Mouse (Mus musculus): ENCODE results near the gene Il6ra. TPM values are rescaled to one million over a fixed set of nuclear protein-coding genes. Genes with fewer than 3 reads are reported as not detected.

Il6ra gene
- polyA plus RNA-seq, 1 experiment from 2014 or later, result 7.1 TPM

DNA sequence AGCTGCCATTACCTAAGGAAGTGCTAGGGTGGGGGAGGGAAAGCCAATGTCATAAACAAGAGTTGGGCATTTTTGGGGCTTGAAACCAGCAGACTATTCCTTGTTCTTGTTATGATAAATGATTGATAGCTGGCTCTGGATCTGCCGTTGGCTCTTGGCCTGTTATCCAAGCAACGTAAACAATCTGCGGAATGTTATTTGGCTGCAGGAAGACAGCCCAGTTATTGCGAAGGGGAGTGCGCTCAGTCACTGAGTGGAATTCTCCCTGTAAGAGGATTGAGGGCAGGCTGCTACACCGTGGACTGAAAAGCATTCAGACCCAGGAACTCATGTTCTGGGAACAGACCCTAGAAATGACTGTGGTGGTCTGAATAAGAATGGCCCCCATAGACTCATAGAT lies 40.3 kb downstream of the Il6ra start:
- 0 out of 2 replicates have a peak, but pooled peaks cover 2% of the 10 kb centered on the region for H3K9me3 ChIP-seq (replicated peaks; ENCODE audit: control insufficient read depth, low read length)
- ATAC-seq (ENCODE audit: low read depth), result no peak
- peaks cover 33% of the 10 kb centered on the region for H3K4me1 ChIP-seq (ENCODE audit: control insufficient read depth, low read depth, low read length)
- peak overlapping the region; percentile 92 for H3K27ac ChIP-seq (ENCODE audit: low read length)
- H3K9ac ChIP-seq (ENCODE audit: low read depth, low read length), result no peak overlapping the region
- WGBS (ENCODE audit: insufficient replicate concordance), result 83% methylated on average over 6 of the region's 6 CpGs
- H3K4me2 ChIP-seq (ENCODE audit: low read depth, low read length), result peak overlapping the region; percentile 4; the same call in 1 of the 2 replicates
- peaks cover 8% of the 10 kb centered on the region for H3K36me3 ChIP-seq (ENCODE audit: control insufficient read depth, insufficient read depth)
- no peaks in the 10 kb centered on the region for H3K27me3 ChIP-seq (ENCODE audit: control insufficient read depth, insufficient read depth, low read depth, low read length)
- H3K4me3 ChIP-seq (ENCODE audit: low read depth, low read length), result peak overlapping the region; percentile 14

DNA sequence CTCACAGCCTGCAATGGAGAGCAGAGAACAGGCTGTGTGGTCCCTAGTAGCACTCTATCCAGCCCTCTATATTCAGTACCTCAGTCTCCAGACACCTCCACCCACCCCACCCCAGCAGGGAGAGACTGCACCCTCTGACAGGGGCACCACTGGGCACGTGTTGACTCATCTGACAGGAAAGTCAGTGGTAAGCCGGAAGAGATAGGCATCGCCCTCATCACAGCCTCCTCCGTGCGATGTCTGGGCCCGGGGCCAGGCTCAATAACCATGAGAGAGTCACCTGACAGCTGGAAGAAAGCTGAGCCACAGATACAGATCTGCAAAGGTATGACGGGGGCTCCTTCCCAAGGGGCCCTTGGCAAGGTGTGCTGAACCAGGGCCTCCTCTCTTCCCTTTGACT lies 40.8 kb downstream of the Il6ra start:
- H3K4me1 ChIP-seq (ENCODE audit: control insufficient read depth, low read depth, low read length), result peaks cover 33% of the 10 kb centered on the region
- peak overlapping the region; percentile 14 for H3K4me3 ChIP-seq (ENCODE audit: low read depth, low read length)
- H3K36me3 ChIP-seq (ENCODE audit: control insufficient read depth, insufficient read depth), result peaks cover 6% of the 10 kb centered on the region; the same call in 1 of the 2 replicates
- H3K9me3 ChIP-seq (replicated peaks; ENCODE audit: control insufficient read depth, low read length), result 0 out of 2 replicates have a peak, but pooled peaks cover 2% of the 10 kb centered on the region
- H3K9ac ChIP-seq (ENCODE audit: low read depth, low read length), result no peak overlapping the region
- ATAC-seq (ENCODE audit: low read depth), result peak; percentile 76
- WGBS (ENCODE audit: insufficient replicate concordance), result 24% methylated on average over 7 of the region's 7 CpGs
- no peaks in the 10 kb centered on the region for H3K27me3 ChIP-seq (ENCODE audit: control insufficient read depth, insufficient read depth, low read depth, low read length)
- peak overlapping the region; percentile 4; the same call in 1 of the 2 replicates for H3K4me2 ChIP-seq (ENCODE audit: low read depth, low read length)
- peak overlapping the region; percentile 92 for H3K27ac ChIP-seq (ENCODE audit: low read length)

- Histone ChIP-seq H3K4me3 (ENCODE audit: low read depth, low read length) (no peak overlapping the region), H3K36me3 (ENCODE audit: control insufficient read depth, insufficient read depth) (peaks cover 6% of the 10 kb centered on the region; the same call in 1 of the 2 replicates), H3K4me2 (ENCODE audit: low read depth, low read length) (peak overlapping the region; percentile 51), H3K27ac (ENCODE audit: low read length) (peak overlapping the region; percentile 92), H3K4me1 (ENCODE audit: control insufficient read depth, low read depth, low read length) (peaks cover 33% of the 10 kb centered on the region), H3K9ac (ENCODE audit: low read depth, low read length) (peak overlapping the region; percentile 62), H3K9me3 (replicated peaks; ENCODE audit: control insufficient read depth, low read length) (0 out of 2 replicates have a peak, but pooled peaks cover 2% of the 10 kb centered on the region), H3K27me3 (ENCODE audit: control insufficient read depth, insufficient read depth, low read depth, low read length) (no peaks in the 10 kb centered on the region)
- peak; percentile 89 for ATAC-seq (ENCODE audit: low read depth)
- WGBS (ENCODE audit: insufficient replicate concordance), result 36% methylated on average over 8 of the region's 8 CpGs
Observed at GRCm38 (mm10) chr3:89871339-89871914, 41.6 kb downstream of the Il6ra start.

GRCm38 (mm10) chr3:89870472-89871271 lies 42.3 kb downstream of the Il6ra start:
- ATAC-seq (ENCODE audit: low read depth), result peak; percentile 53
- Histone ChIP-seq H3K4me2 (ENCODE audit: low read depth, low read length) (peak overlapping the region; percentile 51), H3K9ac (ENCODE audit: low read depth, low read length) (peak overlapping the region; percentile 62), H3K4me3 (ENCODE audit: low read depth, low read length) (no peak overlapping the region), H3K9me3 (replicated peaks; ENCODE audit: control insufficient read depth, low read length) (0 out of 2 replicates have a peak, but pooled peaks cover 2% of the 10 kb centered on the region), H3K27me3 (ENCODE audit: control insufficient read depth, insufficient read depth, low read depth, low read length) (no peaks in the 10 kb centered on the region), H3K4me1 (ENCODE audit: control insufficient read depth, low read depth, low read length) (peaks cover 33% of the 10 kb centered on the region), H3K36me3 (ENCODE audit: control insufficient read depth, insufficient read depth) (peaks cover 6% of the 10 kb centered on the region; the same call in 1 of the 2 replicates), H3K27ac (ENCODE audit: low read length) (peak overlapping the region; percentile 92)
- 60% methylated on average over 22 of the region's 22 CpGs for WGBS (ENCODE audit: insufficient replicate concordance)

GRCm38 (mm10) chr3:89869556-89869955 lies 43.4 kb downstream of the Il6ra start:
- H3K4me1 ChIP-seq (ENCODE audit: control insufficient read depth, low read depth, low read length), result peaks cover 33% of the 10 kb centered on the region
- H3K27ac ChIP-seq (ENCODE audit: low read length), result peak overlapping the region; percentile 31; the same call in 1 of the 2 replicates
- H3K36me3 ChIP-seq (ENCODE audit: control insufficient read depth, insufficient read depth), result peaks cover 6% of the 10 kb centered on the region; the same call in 1 of the 2 replicates
- ATAC-seq (ENCODE audit: low read depth), result no peak
- H3K9ac ChIP-seq (ENCODE audit: low read depth, low read length), result no peak overlapping the region
- 44% methylated on average over 9 of the region's 9 CpGs for WGBS (ENCODE audit: insufficient replicate concordance)
- 0 out of 2 replicates have a peak, but pooled peaks cover 2% of the 10 kb centered on the region for H3K9me3 ChIP-seq (replicated peaks; ENCODE audit: control insufficient read depth, low read length)
- H3K4me2 ChIP-seq (ENCODE audit: low read depth, low read length), result no peak overlapping the region
- no peak overlapping the region for H3K4me3 ChIP-seq (ENCODE audit: low read depth, low read length)
- H3K27me3 ChIP-seq (ENCODE audit: control insufficient read depth, insufficient read depth, low read depth, low read length), result no peaks in the 10 kb centered on the region

DNA sequence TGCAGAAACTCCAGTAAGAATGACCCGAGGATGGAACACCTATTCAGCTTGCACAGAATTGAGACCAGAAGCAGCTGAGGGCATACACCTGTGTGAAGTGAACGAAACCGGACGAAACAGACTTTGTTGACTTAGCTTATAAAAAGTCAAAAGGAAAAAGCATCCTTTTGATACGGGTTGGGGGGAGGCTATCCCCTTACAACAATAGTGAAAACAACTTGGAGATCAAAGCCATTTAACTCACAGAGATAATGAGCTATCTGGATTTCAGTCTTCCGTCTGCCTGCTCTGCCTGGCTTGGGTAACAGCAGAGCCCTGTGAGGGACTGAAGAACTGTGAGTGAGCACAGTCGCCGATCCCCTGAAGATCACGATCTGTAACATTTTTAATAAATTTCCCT lies 44.0 kb downstream of the Il6ra start:
- 61% methylated on average over 9 of the region's 9 CpGs for WGBS (ENCODE audit: insufficient replicate concordance)
- H3K27ac ChIP-seq (ENCODE audit: low read length), result no peak overlapping the region
- no peak overlapping the region for H3K9ac ChIP-seq (ENCODE audit: low read depth, low read length)
- peaks cover 6% of the 10 kb centered on the region; the same call in 1 of the 2 replicates for H3K36me3 ChIP-seq (ENCODE audit: control insufficient read depth, insufficient read depth)
- ATAC-seq (ENCODE audit: low read depth), result no peak
- peaks cover 33% of the 10 kb centered on the region for H3K4me1 ChIP-seq (ENCODE audit: control insufficient read depth, low read depth, low read length)
- H3K27me3 ChIP-seq (ENCODE audit: control insufficient read depth, insufficient read depth, low read depth, low read length), result no peaks in the 10 kb centered on the region
- H3K9me3 ChIP-seq (replicated peaks; ENCODE audit: control insufficient read depth, low read length), result 0 out of 2 replicates have a peak, but pooled peaks cover 2% of the 10 kb centered on the region
- no peak overlapping the region for H3K4me3 ChIP-seq (ENCODE audit: low read depth, low read length)
- no peak overlapping the region for H3K4me2 ChIP-seq (ENCODE audit: low read depth, low read length)

DNA sequence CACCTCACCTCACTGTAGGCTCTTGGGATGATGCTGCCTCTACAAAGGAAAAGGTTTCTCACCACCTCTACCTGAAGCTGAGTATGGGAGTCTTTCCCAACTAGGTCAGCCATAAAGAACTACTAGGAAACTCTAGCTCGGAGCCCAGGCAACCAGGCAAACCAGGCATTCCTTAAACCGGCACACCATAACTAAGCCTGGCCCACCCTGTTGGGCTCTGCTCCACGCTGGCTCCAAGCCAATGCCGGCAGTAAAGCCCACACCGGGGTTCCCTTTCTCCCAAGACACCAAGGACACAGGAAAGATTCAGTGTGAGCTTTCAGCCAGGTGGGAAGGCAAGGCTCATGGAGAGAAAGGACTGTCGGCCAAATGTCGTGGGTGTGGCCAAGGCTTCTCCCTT lies 44.6 kb downstream of the Il6ra start:
- H3K27ac ChIP-seq (ENCODE audit: low read length), result no peak overlapping the region
- no peak overlapping the region for H3K4me2 ChIP-seq (ENCODE audit: low read depth, low read length)
- no peak for ATAC-seq (ENCODE audit: low read depth)
- H3K9ac ChIP-seq (ENCODE audit: low read depth, low read length), result no peak overlapping the region
- 62% methylated on average over 7 of the region's 7 CpGs for WGBS (ENCODE audit: insufficient replicate concordance)
- no peak overlapping the region for H3K4me3 ChIP-seq (ENCODE audit: low read depth, low read length)
- no peaks in the 10 kb centered on the region for H3K27me3 ChIP-seq (ENCODE audit: control insufficient read depth, insufficient read depth, low read depth, low read length)
- H3K9me3 ChIP-seq (replicated peaks; ENCODE audit: control insufficient read depth, low read length), result 0 out of 2 replicates have a peak, but pooled peaks cover 2% of the 10 kb centered on the region
- H3K36me3 ChIP-seq (ENCODE audit: control insufficient read depth, insufficient read depth), result peaks cover 6% of the 10 kb centered on the region; the same call in 1 of the 2 replicates
- H3K4me1 ChIP-seq (ENCODE audit: control insufficient read depth, low read depth, low read length), result peaks cover 33% of the 10 kb centered on the region

- H3K27ac ChIP-seq (ENCODE audit: low read length), result no peak overlapping the region
Observed at GRCm38 (mm10) chr3:89867651-89868050, 45.3 kb downstream of the Il6ra start.

More at GRCm38 (mm10) chr3:89867651-89868050, 45.3 kb downstream of the Il6ra start:
- Histone ChIP-seq H3K36me3 (ENCODE audit: control insufficient read depth, insufficient read depth) (no peaks in the 10 kb centered on the region), H3K4me3 (ENCODE audit: low read depth, low read length) (no peak overlapping the region), H3K4me1 (ENCODE audit: control insufficient read depth, low read depth, low read length) (peaks cover 31% of the 10 kb centered on the region), H3K9me3 (replicated peaks; ENCODE audit: control insufficient read depth, low read length) (no peaks in the 10 kb centered on the region), H3K9ac (ENCODE audit: low read depth, low read length) (no peak overlapping the region), H3K4me2 (ENCODE audit: low read depth, low read length) (no peak overlapping the region), H3K27me3 (ENCODE audit: control insufficient read depth, insufficient read depth, low read depth, low read length) (no peaks in the 10 kb centered on the region)
- 72% methylated on average over 4 of the region's 4 CpGs for WGBS (ENCODE audit: insufficient replicate concordance)
- no peak for ATAC-seq (ENCODE audit: low read depth)
